Mouse (Mus musculus) MEL (cell line): ENCODE data around the gene Ptgir. TPM values are rescaled to one million over a fixed set of nuclear protein-coding genes. Genes with fewer than 3 reads are reported as not detected.
A peak's percentile ranks its signal among the peaks of the same experiment; 100 is the strongest.
"Not testable (repeated sequence)": the region's sequence is repeated elsewhere in the genome, so short reads cannot be mapped to it uniquely, and the experiment has no call there.

Source experiments
- DNase-seq: peaks from one replicate; pipeline ENCODE4 v3.0.0; 2011; ENCODE audit warnings: low read depth, low spot score
- H3K27ac ChIP-seq: 2 replicates; pipeline ENCODE4 v1.5.1; 2012; ENCODE audit warnings: low read depth, mild to moderate bottlenecking, control low read depth, low read length, moderate library complexity; ENCODE audit not compliant: control insufficient read depth
- H3K27me3 ChIP-seq, 2 experiments: fragments of 150-350 bp in 1 of 2; sonication (generic) in 1 of 2; 2 replicates each; pipeline ENCODE4 v1.6.1; 2012; ENCODE audit warnings: low read length in 2 of 2, mild to moderate bottlenecking in 2 of 2, improper control_type of control experiment in 1 of 2, moderate library complexity in 1 of 2; ENCODE audit not compliant: insufficient read depth in 2 of 2, control insufficient read depth in 1 of 2
- H3K36me3 ChIP-seq, 2 experiments: 2 replicates each; pipeline ENCODE4 v1.6.1; 2012 to 2014; ENCODE audit warnings: low read length in 2 of 2, improper control_type of control experiment in 1 of 2, inconsistent platforms in 1 of 2, mild to moderate bottlenecking in 1 of 2; ENCODE audit not compliant: insufficient read depth in 2 of 2, control insufficient read depth in 1 of 2
- H3K4me1 ChIP-seq, 2 experiments: fragments of 150-350 bp in 1 of 2; sonication (generic) in 1 of 2; 2 replicates each; pipeline ENCODE4 v1.6.1; 2012; ENCODE audit warnings: low read length in 2 of 2, improper control_type of control experiment in 1 of 2, mild to moderate bottlenecking in 1 of 2; ENCODE audit not compliant: insufficient read depth in 2 of 2, control insufficient read depth in 1 of 2
- H3K4me3 ChIP-seq, 2 experiments: fragments of 150-350 bp in 1 of 2; sonication (generic) in 1 of 2; 2 replicates each; pipeline ENCODE4 v1.5.1; 2012; ENCODE audit warnings: low read depth in 2 of 2, low read length in 2 of 2, mild to moderate bottlenecking in 2 of 2, moderate library complexity in 2 of 2, control low read depth in 1 of 2, improper control_type of control experiment in 1 of 2; ENCODE audit not compliant: control insufficient read depth in 1 of 2, insufficient read depth in 1 of 2
- H3K79me2 ChIP-seq: 2 replicates; pipeline ENCODE4 v1.6.1; 2012; ENCODE audit warnings: mild to moderate bottlenecking, low read length, moderate library complexity; ENCODE audit not compliant: control insufficient read depth, poor library complexity, insufficient read depth
- H3K9ac ChIP-seq: 2 replicates; pipeline ENCODE4 v1.6.1; 2012; ENCODE audit warnings: low read depth, mild to moderate bottlenecking, control low read depth, low read length, moderate library complexity; ENCODE audit not compliant: control insufficient read depth, poor library complexity, severe bottlenecking
- H3K9me3 ChIP-seq: fragments of 150-350 bp; sonication (generic); replicated peaks from 2 replicates; pipeline ENCODE4 v1.6.1; 2012; ENCODE audit warnings: mild to moderate bottlenecking, low read length, improper control_type of control experiment, moderate library complexity; ENCODE audit not compliant: insufficient read depth
- BHLHE40 ChIP-seq: IDR thresholded peaks from 2 replicates; pipeline ENCODE4 v1.6.1; 2012; ENCODE audit warnings: low read depth, mild to moderate bottlenecking, inconsistent platforms, low read length, improper control_type of control experiment, borderline replicate concordance
- CHD1 ChIP-seq: IDR thresholded peaks from 2 replicates; pipeline ENCODE4 v1.6.1; 2012; ENCODE audit warnings: low read depth, mild to moderate bottlenecking, inconsistent platforms, low read length, improper control_type of control experiment
- CTCF ChIP-seq, 3 experiments: IDR thresholded peaks in 2 of 3; conservative IDR thresholded peaks in 1 of 3; 2 replicates each; pipeline ENCODE4 v1.5.1; 2011 to 2012; ENCODE audit warnings: low read length in 3 of 3, low read depth in 2 of 3, mild to moderate bottlenecking in 2 of 3, improper control_type of control experiment in 1 of 3, inconsistent platforms in 1 of 3, mixed read lengths in 1 of 3, moderate library complexity in 1 of 3; ENCODE audit not compliant: control insufficient read depth in 1 of 3, insufficient read depth in 1 of 3, poor library complexity in 1 of 3, severe bottlenecking in 1 of 3
- ELF1 ChIP-seq: IDR thresholded peaks from 2 replicates; pipeline ENCODE4 v1.6.1; 2014; ENCODE audit warnings: low read depth, mild to moderate bottlenecking, inconsistent platforms, low read length, improper control_type of control experiment, moderate library complexity
- EP300 ChIP-seq, 2 experiments: IDR thresholded peaks; 2 replicates each; pipeline ENCODE4 v1.6.1; 2011; ENCODE audit warnings: improper control_type of control experiment in 2 of 2, low read length in 2 of 2, low read depth in 1 of 2, mild to moderate bottlenecking in 1 of 2
- GABPA ChIP-seq: IDR thresholded peaks from 2 replicates; pipeline ENCODE4 v1.6.1; 2012; ENCODE audit warnings: low read depth, mild to moderate bottlenecking, inconsistent platforms, low read length, improper control_type of control experiment, moderate library complexity
- GATA1 ChIP-seq: IDR thresholded peaks from 2 replicates; pipeline ENCODE4 v1.6.1; 2011; ENCODE audit warnings: low read depth, low read length, improper control_type of control experiment
- KAT2A ChIP-seq: conservative IDR thresholded peaks from 2 replicates; pipeline ENCODE4 v1.6.1; 2012; ENCODE audit warnings: low read depth, low read length, improper control_type of control experiment, inconsistent platforms
- MAFK ChIP-seq: IDR thresholded peaks from 2 replicates; pipeline ENCODE4 v1.6.1; 2011; ENCODE audit warnings: low read depth, mild to moderate bottlenecking, low read length, improper control_type of control experiment, borderline replicate concordance
- MAX ChIP-seq: IDR thresholded peaks from 2 replicates; pipeline ENCODE4 v1.6.1; 2011; ENCODE audit warnings: low read length, improper control_type of control experiment
- MAZ ChIP-seq: IDR thresholded peaks from 2 replicates; pipeline ENCODE4 v1.6.1; 2012; ENCODE audit warnings: low read depth, mild to moderate bottlenecking, inconsistent platforms, low read length, improper control_type of control experiment
- MEF2A ChIP-seq: IDR thresholded peaks from 2 replicates; pipeline ENCODE4 v1.6.1; 2014; ENCODE audit warnings: low read depth, mild to moderate bottlenecking, inconsistent platforms, low read length, improper control_type of control experiment; ENCODE audit not compliant: poor library complexity, insufficient replicate concordance, severe bottlenecking; ENCODE audit errors: extremely low read depth
- POLR2AphosphoS5 ChIP-seq: IDR thresholded peaks from 2 replicates; pipeline ENCODE4 v1.6.1; 2012; ENCODE audit warnings: low read depth, borderline replicate concordance, mild to moderate bottlenecking, inconsistent platforms, low read length, moderate library complexity, mixed read lengths
- RAD21 ChIP-seq: IDR thresholded peaks from 2 replicates; pipeline ENCODE4 v1.6.1; 2011; ENCODE audit warnings: mild to moderate bottlenecking, low read depth, low read length, improper control_type of control experiment
- TBP ChIP-seq: IDR thresholded peaks from 2 replicates; pipeline ENCODE4 v1.8.0; 2011; ENCODE audit warnings: low read depth, low read length, improper control_type of control experiment
- UBTF ChIP-seq: IDR thresholded peaks from 2 replicates; pipeline ENCODE4 v1.6.1; 2012; ENCODE audit warnings: low read depth, mild to moderate bottlenecking, inconsistent platforms, low read length, improper control_type of control experiment, moderate library complexity, borderline replicate concordance; ENCODE audit not compliant: insufficient read depth
- USF1 ChIP-seq: IDR thresholded peaks from 2 replicates; pipeline ENCODE4 v1.6.1; 2014; ENCODE audit warnings: low read depth, mild to moderate bottlenecking, inconsistent platforms, low read length, improper control_type of control experiment, moderate library complexity
- ZC3H11A ChIP-seq: IDR thresholded peaks from 2 replicates; pipeline ENCODE4 v1.6.1; 2012; ENCODE audit warnings: low read depth, mild to moderate bottlenecking, inconsistent platforms, low read length, improper control_type of control experiment
- ZKSCAN1 ChIP-seq: IDR thresholded peaks from 2 replicates; pipeline ENCODE4 v1.6.1; 2012; ENCODE audit warnings: low read depth, mild to moderate bottlenecking, inconsistent platforms, low read length, improper control_type of control experiment, moderate library complexity
- ZMIZ1 ChIP-seq: IDR thresholded peaks from 2 replicates; pipeline ENCODE4 v1.6.1; 2012; ENCODE audit warnings: low read depth, mild to moderate bottlenecking, inconsistent platforms, low read length, improper control_type of control experiment, moderate library complexity
- ZNF384 ChIP-seq: IDR thresholded peaks from 2 replicates; pipeline ENCODE4 v1.6.1; 2012; ENCODE audit warnings: low read depth, mild to moderate bottlenecking, inconsistent platforms, low read length, improper control_type of control experiment
- polyA plus RNA-seq, 2 experiments: library from polyadenylated mRNA; stranded (reverse) in 1 of 2; unstranded in 1 of 2; fragments of >175 nt in 1 of 2; fragments of >200 nt in 1 of 2; gene quantifications; 2 replicates each; pipeline versions ENCODE4 v1.2.1 to v1.2.4; 2012; ENCODE audit warnings: low replicate concordance in 2 of 2, low read depth in 1 of 2; ENCODE audit not compliant: insufficient read length in 2 of 2, insufficient read depth in 1 of 2, missing spikeins in 1 of 2
- total RNA-seq: library from RNA; depleted of rRNA; stranded (reverse); fragments of 300-350 nt; gene quantifications from 2 replicates; pipeline ENCODE4 v1.2.3, GENCODE M21; 2012

Ptgir gene
- total and polyA plus RNA-seq, 3 experiments, result 22.8 to 23.7 TPM; not detected in 1

DNA sequence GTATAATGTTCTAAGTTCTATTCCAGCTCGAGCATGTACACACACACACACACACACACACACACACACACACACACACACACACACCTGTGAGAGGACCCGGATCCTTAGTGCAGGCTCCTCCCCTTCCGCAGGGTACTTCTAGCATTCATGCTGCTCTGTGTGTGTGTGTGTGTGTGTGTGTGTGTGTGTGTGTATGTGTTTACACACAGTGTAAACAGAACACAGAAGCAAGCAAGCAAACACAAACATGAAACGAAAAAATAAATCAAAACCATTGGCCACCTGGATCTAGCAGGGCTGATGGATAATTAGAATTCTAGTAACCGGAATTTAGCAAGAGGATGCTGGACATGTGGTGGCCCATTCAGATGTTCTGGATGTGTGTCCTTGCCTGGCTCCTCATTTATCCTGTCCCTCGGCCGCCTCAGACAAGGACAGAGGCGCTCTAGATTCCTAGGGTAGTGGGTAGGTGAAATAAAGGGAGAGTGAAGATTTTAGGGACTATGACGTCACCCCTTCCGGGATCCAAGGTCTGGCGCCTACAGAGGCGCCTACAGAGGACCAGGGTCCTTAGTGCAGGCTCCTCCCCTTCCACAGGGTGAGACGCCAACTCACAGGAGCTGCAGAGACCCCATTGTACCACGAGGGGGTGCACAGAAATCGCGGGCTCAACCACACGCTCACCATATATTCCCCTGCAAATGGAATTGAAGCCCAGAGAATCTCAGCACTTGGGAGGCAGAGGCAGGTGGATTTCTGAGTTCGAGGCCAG lies 44.8 kb downstream of the Ptgir start (continued):
- TF ChIP-seq MAX (no peak), ZKSCAN1 (no peak), BHLHE40 (no peak), ELF1 (peak; percentile 88), EP300 (IDR thresholded peaks at IDR 0.05; ENCODE audit: low read depth in 1 of 2, low read length in 2 of 2) (peak in 1 of 2 experiments; percentile 32; a peak in 2 of 4 replicates), GABPA (no peak), MAZ (peak; percentile 28; the same call in 1 of the 2 replicates), POLR2AphosphoS5 (no peak), RAD21 (peak; percentile 85), USF1 (0 out of 2 replicates have a peak, but pooled peaks have one; percentile 16), MAFK (no peak), ZC3H11A (peak; percentile 81), CHD1 (no peak), KAT2A (no peak), UBTF (no peak), CTCF (IDR thresholded peaks at IDR 0.05 in 2 of 3, conservative IDR thresholded peaks at IDR 0.05 in 1 of 3; ENCODE audit: control insufficient read depth in 1 of 3, insufficient read depth in 1 of 3, low read depth in 2 of 3, low read length in 3 of 3, poor library complexity in 1 of 3, severe bottlenecking in 1 of 3) (peak; percentile 74 to 93 (median 87)), ZNF384 (no peak), MEF2A (no peak), ZMIZ1 (no peak), TBP (no peak; the same call in 1 of the 2 replicates), GATA1 (no peak)
- TF ChIP-seq, all 39 proteins: peak for 16

DNA sequence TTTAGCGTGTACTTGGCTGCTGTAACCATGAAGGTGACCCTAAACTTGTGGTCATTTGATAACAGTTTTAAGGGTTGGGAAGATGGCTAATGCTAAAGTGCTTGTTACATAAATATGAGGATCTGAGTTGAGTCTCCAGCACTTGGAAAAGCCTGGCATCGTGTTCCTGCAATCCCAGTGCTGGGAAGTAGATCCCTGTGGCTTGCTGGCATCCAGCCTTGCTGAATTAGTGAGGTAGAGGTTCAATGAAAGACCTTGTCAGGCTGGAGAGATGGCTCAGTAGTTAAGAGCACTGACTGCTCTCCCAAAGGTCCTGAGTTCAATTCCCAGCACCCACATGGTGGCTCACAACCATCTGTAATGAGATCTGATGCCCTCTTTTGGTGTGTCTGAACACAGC lies 47.5 kb downstream of the Ptgir start:
- not testable (repeated sequence) for DNase-seq, H3K4me1 ChIP-seq

More for the DNA sequence above, 47.5 kb downstream of the Ptgir start:
- H3K27ac ChIP-seq, H3K4me3 ChIP-seq, H3K9ac ChIP-seq, H3K79me2 ChIP-seq, H3K27me3 ChIP-seq, H3K36me3 ChIP-seq, H3K9me3 ChIP-seq: not testable (repeated sequence)
